Mouse (Mus musculus): ENCODE results near the gene Tjp1. TPM values are rescaled to one million over a fixed set of nuclear protein-coding genes. Genes with fewer than 3 reads are reported as not detected.

Gene Tjp1
- total and polyA plus RNA-seq, 2 experiments = 6.4 to 19.1 TPM

- 91% methylated on average over 9 of the region's 9 CpGs for WGBS
- no peak for DNase-seq (ENCODE audit: extremely low read depth, low read depth, low spot score)
- Histone ChIP-seq H3K4me3 (ENCODE audit: insufficient read depth, low read depth, low read length) (no peak overlapping the region), H3K79me2 (ENCODE audit: control insufficient read depth, insufficient read depth, low read length) (no peaks in the 10 kb centered on the region), H3K9ac (ENCODE audit: low read depth, low read length) (no peak overlapping the region), H3K36me3 (ENCODE audit: control insufficient read depth, insufficient read depth, low read length) (no peaks in the 10 kb centered on the region), H3K27ac (replicated peaks; ENCODE audit: insufficient read depth, low read depth, low read length) (no peak overlapping the region), H3K4me1 (ENCODE audit: control insufficient read depth, insufficient read depth, low read length) (no peaks in the 10 kb centered on the region), H3K27me3 (ENCODE audit: control insufficient read depth, insufficient read depth, low read length) (no peaks in the 10 kb centered on the region)
- TF ChIP-seq CTCF (IDR thresholded peaks at IDR 0.05; ENCODE audit: low read depth, low read length) = no peak
- TF ChIP-seq POLR2A (IDR thresholded peaks at IDR 0.05; ENCODE audit: extremely low read depth, insufficient read depth, low read length) = no peak
These were observed 146.9 kb downstream of the Tjp1 start for GRCm38 (mm10) chr7:65380716-65381115.

- Histone ChIP-seq H3K4me1 (ENCODE audit: control insufficient read depth, insufficient read depth, low read length) (0 out of 2 replicates have a peak, but pooled peaks cover 2% of the 10 kb centered on the region), H3K36me3 (ENCODE audit: control insufficient read depth, insufficient read depth, low read length) (no peaks in the 10 kb centered on the region), H3K27ac (replicated peaks; ENCODE audit: insufficient read depth, low read depth, low read length) (no peak overlapping the region), H3K79me2 (ENCODE audit: control insufficient read depth, insufficient read depth, low read length) (no peaks in the 10 kb centered on the region), H3K27me3 (ENCODE audit: control insufficient read depth, insufficient read depth, low read length) (no peaks in the 10 kb centered on the region), H3K4me3 (ENCODE audit: insufficient read depth, low read depth, low read length) (no peak overlapping the region), H3K9ac (ENCODE audit: low read depth, low read length) (no peak overlapping the region)
- no peak for TF ChIP-seq POLR2A (IDR thresholded peaks at IDR 0.05; ENCODE audit: extremely low read depth, insufficient read depth, low read length)
- TF ChIP-seq CTCF (IDR thresholded peaks at IDR 0.05; ENCODE audit: low read depth, low read length) = no peak
- 60% methylated on average over 9 of the region's 9 CpGs for whole genome bisulfite sequencing
- DNase-seq (ENCODE audit: extremely low read depth, low read depth, low spot score) = no peak
These were observed 148.6 kb downstream of the Tjp1 start for GRCm38 (mm10) chr7:65378818-65379565.

GRCm38 (mm10) chr7:65377521-65377920, 150.1 kb downstream of the Tjp1 start:
- Histone ChIP-seq H3K27ac (replicated peaks; ENCODE audit: insufficient read depth, low read depth, low read length) (no peak overlapping the region), H3K4me1 (ENCODE audit: control insufficient read depth, insufficient read depth, low read length) (0 out of 2 replicates have a peak, but pooled peaks cover 2% of the 10 kb centered on the region), H3K9ac (ENCODE audit: low read depth, low read length) (no peak overlapping the region), H3K4me3 (ENCODE audit: insufficient read depth, low read depth, low read length) (no peak overlapping the region), H3K27me3 (ENCODE audit: control insufficient read depth, insufficient read depth, low read length) (no peaks in the 10 kb centered on the region), H3K36me3 (ENCODE audit: control insufficient read depth, insufficient read depth, low read length) (no peaks in the 10 kb centered on the region), H3K79me2 (ENCODE audit: control insufficient read depth, insufficient read depth, low read length) (no peaks in the 10 kb centered on the region)
- whole genome bisulfite sequencing = 90% methylated on average over 3 of the region's 3 CpGs
- no peak for TF ChIP-seq CTCF (IDR thresholded peaks at IDR 0.05; ENCODE audit: low read depth, low read length)
- TF ChIP-seq POLR2A (IDR thresholded peaks at IDR 0.05; ENCODE audit: extremely low read depth, insufficient read depth, low read length) = no peak
- no peak for DNase-seq (ENCODE audit: extremely low read depth, low read depth, low spot score)

GRCm38 (mm10) chr7:65375621-65376020, 152.0 kb downstream of the Tjp1 start:
- TF ChIP-seq CTCF (IDR thresholded peaks at IDR 0.05; ENCODE audit: low read depth, low read length) = no peak
- TF ChIP-seq POLR2A (IDR thresholded peaks at IDR 0.05; ENCODE audit: extremely low read depth, insufficient read depth, low read length) = no peak

GRCm38 (mm10) chr7:65375176-65375575, 152.4 kb downstream of the Tjp1 start:
- Histone ChIP-seq H3K4me3 (ENCODE audit: insufficient read depth, low read depth, low read length) (no peak overlapping the region), H3K4me1 (ENCODE audit: control insufficient read depth, insufficient read depth, low read length) (peaks cover 4% of the 10 kb centered on the region; the same call in 1 of the 2 replicates), H3K27ac (replicated peaks; ENCODE audit: insufficient read depth, low read depth, low read length) (no peak overlapping the region; the same call in 1 of the 2 replicates), H3K9ac (ENCODE audit: low read depth, low read length) (no peak overlapping the region), H3K79me2 (ENCODE audit: control insufficient read depth, insufficient read depth, low read length) (peaks cover 6% of the 10 kb centered on the region; the same call in 1 of the 2 replicates), H3K36me3 (ENCODE audit: control insufficient read depth, insufficient read depth, low read length) (no peaks in the 10 kb centered on the region), H3K27me3 (ENCODE audit: control insufficient read depth, insufficient read depth, low read length) (no peaks in the 10 kb centered on the region)
- no peak for DNase-seq (ENCODE audit: extremely low read depth, low read depth, low spot score)
- 67% methylated on average over 8 of the region's 8 CpGs for WGBS
- TF ChIP-seq POLR2A (IDR thresholded peaks at IDR 0.05; ENCODE audit: extremely low read depth, insufficient read depth, low read length) (no peak), CTCF (IDR thresholded peaks at IDR 0.05; ENCODE audit: low read depth, low read length) (no peak)

More at GRCm38 (mm10) chr7:65375621-65376020, 152.0 kb downstream of the Tjp1 start:
- no peak for DNase-seq (ENCODE audit: extremely low read depth, low read depth, low spot score)
- Histone ChIP-seq H3K36me3 (ENCODE audit: control insufficient read depth, insufficient read depth, low read length) (no peaks in the 10 kb centered on the region), H3K27me3 (ENCODE audit: control insufficient read depth, insufficient read depth, low read length) (no peaks in the 10 kb centered on the region), H3K4me3 (ENCODE audit: insufficient read depth, low read depth, low read length) (no peak overlapping the region), H3K9ac (ENCODE audit: low read depth, low read length) (no peak overlapping the region), H3K79me2 (ENCODE audit: control insufficient read depth, insufficient read depth, low read length) (0 out of 2 replicates have a peak, but pooled peaks cover 2% of the 10 kb centered on the region), H3K4me1 (ENCODE audit: control insufficient read depth, insufficient read depth, low read length) (peaks cover 4% of the 10 kb centered on the region; the same call in 1 of the 2 replicates), H3K27ac (replicated peaks; ENCODE audit: insufficient read depth, low read depth, low read length) (no peak overlapping the region; the same call in 1 of the 2 replicates)
- WGBS = 94% methylated on average over 3 of the region's 3 CpGs

GRCm38 (mm10) chr7:65373336-65373735, 154.2 kb downstream of the Tjp1 start:
- H3K4me3 ChIP-seq (ENCODE audit: insufficient read depth, low read depth, low read length) = no peak overlapping the region

More at GRCm38 (mm10) chr7:65373336-65373735, 154.2 kb downstream of the Tjp1 start:
- peaks cover 5% of the 10 kb centered on the region for H3K4me1 ChIP-seq (ENCODE audit: control insufficient read depth, insufficient read depth, low read length)
- TF ChIP-seq CTCF (IDR thresholded peaks at IDR 0.05; ENCODE audit: low read depth, low read length) (no peak), POLR2A (IDR thresholded peaks at IDR 0.05; ENCODE audit: extremely low read depth, insufficient read depth, low read length) (no peak)
- peaks cover 14% of the 10 kb centered on the region; the same call in 1 of the 2 replicates for H3K79me2 ChIP-seq (ENCODE audit: control insufficient read depth, insufficient read depth, low read length)
- 73% methylated on average over 8 of the region's 8 CpGs for whole genome bisulfite sequencing
- H3K27me3 ChIP-seq (ENCODE audit: control insufficient read depth, insufficient read depth, low read length) = no peaks in the 10 kb centered on the region
- no peak overlapping the region for H3K9ac ChIP-seq (ENCODE audit: low read depth, low read length)
- no peak for DNase-seq (ENCODE audit: extremely low read depth, low read depth, low spot score)
- no peak overlapping the region for H3K27ac ChIP-seq (replicated peaks; ENCODE audit: insufficient read depth, low read depth, low read length)
- no peaks in the 10 kb centered on the region for H3K36me3 ChIP-seq (ENCODE audit: control insufficient read depth, insufficient read depth, low read length)

All from liver, adult 2 months (tissue).